Mouse (Mus musculus) small intestine, adult 2 months (tissue): ENCODE measurements around the gene Rrp1b. TPM values are rescaled to one million over a fixed set of nuclear protein-coding genes. Genes with fewer than 3 reads are reported as not detected.
"Not testable (repeated sequence)": the region's sequence is repeated elsewhere in the genome, so short reads cannot be mapped to it uniquely, and the experiment has no call there.

Experiments
- H3K27ac ChIP-seq: fragments of 200-500 bp; 2 replicates; pipeline ENCODE4 v1.5.1; 2012; ENCODE audit warnings: low read depth, low read length, control low read depth, inconsistent platforms; ENCODE audit not compliant: insufficient read depth
- H3K27me3 ChIP-seq: fragments of 200-500 bp; 2 replicates; pipeline ENCODE4 v1.6.1; 2012; ENCODE audit warnings: mild to moderate bottlenecking, moderate library complexity, low read length, inconsistent platforms; ENCODE audit not compliant: control insufficient read depth, insufficient read depth
- H3K36me3 ChIP-seq: fragments of 200-500 bp; 2 replicates; pipeline ENCODE4 v1.6.1; 2012; ENCODE audit warnings: mild to moderate bottlenecking, low read length, control low read depth, inconsistent platforms; ENCODE audit not compliant: control insufficient read depth, insufficient read depth
- H3K4me1 ChIP-seq: fragments of 200-500 bp; 2 replicates; pipeline ENCODE4 v1.6.1; 2012; ENCODE audit warnings: low read length, inconsistent platforms, mixed read lengths; ENCODE audit not compliant: control insufficient read depth, insufficient read depth, insufficient read length
- H3K4me3 ChIP-seq: fragments of 200-500 bp; 2 replicates; pipeline ENCODE4 v1.5.1; 2012; ENCODE audit warnings: low read depth, mild to moderate bottlenecking, control low read depth, inconsistent platforms, low read length, moderate library complexity
- CTCF ChIP-seq: fragments of 200-500 bp; IDR thresholded peaks from 2 replicates; pipeline ENCODE4 v1.5.1; 2012; ENCODE audit warnings: low read depth, mild to moderate bottlenecking, control low read depth, inconsistent platforms, low read length, moderate library complexity, mixed read lengths; ENCODE audit not compliant: insufficient replicate concordance, insufficient read length; ENCODE audit errors: extremely low read depth
- POLR2A ChIP-seq: fragments of 200-500 bp; IDR thresholded peaks from 2 replicates; pipeline ENCODE4 v1.6.1; 2012; ENCODE audit warnings: low read depth, mild to moderate bottlenecking, control low read depth, inconsistent platforms, low read length, moderate library complexity
- WGBS: fragments of 180-500 bp; shearing (Covaris S2); methylation state at CpG from one replicate; pipeline ENCODE4 v1.1.7; 2018; 5-methylcytosine and 5-hydroxymethylcytosine counted together
- polyA plus RNA-seq: library from polyadenylated mRNA; depleted of rRNA; stranded (reverse); fragments of >200 nt; gene quantifications from 2 replicates; pipeline ENCODE4 v1.2.3, GENCODE M21; 2012

Rrp1b gene
- polyA plus RNA-seq, 1 experiment = 2.7 TPM

DNA sequence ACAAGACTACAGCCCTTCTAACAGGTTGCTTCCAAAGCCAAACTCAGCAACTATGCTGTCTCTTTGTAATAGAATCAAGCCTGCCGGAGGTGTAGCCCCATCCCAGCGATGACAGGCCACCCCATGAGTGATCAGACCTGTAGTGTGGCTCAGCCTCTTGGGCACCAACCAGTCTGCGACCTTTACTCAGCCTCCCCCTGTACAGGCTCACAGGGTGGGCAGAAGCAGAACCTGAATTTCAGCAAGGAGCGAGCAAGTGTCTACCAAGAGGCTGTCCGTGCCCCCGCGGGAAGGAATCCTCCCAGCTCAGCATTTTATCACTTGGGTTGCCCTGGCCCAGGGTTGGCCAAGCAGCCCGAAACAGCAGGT lies 63.7 kb downstream of the Rrp1b start:
- Histone ChIP-seq H3K4me1 (peaks cover 24% of the 10 kb centered on the region), H3K27me3 (no peaks in the 10 kb centered on the region), H3K36me3 (no peaks in the 10 kb centered on the region), H3K27ac (peak overlapping the region; percentile 75), H3K4me3 (peak overlapping the region; percentile 68)
- TF ChIP-seq CTCF = no peak
- no peak for TF ChIP-seq POLR2A
- WGBS = 22% methylated on average over 8 of the region's 8 CpGs

GRCm38 (mm10) chr17:32099943-32100586 lies 64.2 kb downstream of the Rrp1b start:
- H3K27ac ChIP-seq = peak overlapping the region; percentile 75
- peaks cover 24% of the 10 kb centered on the region for H3K4me1 ChIP-seq
- under 1% methylated on average over 43 of the region's 44 CpGs for whole genome bisulfite sequencing
- H3K36me3 ChIP-seq = no peaks in the 10 kb centered on the region
- no peaks in the 10 kb centered on the region for H3K27me3 ChIP-seq
- H3K4me3 ChIP-seq = peak overlapping the region; percentile 68
- no peak for TF ChIP-seq CTCF

DNA sequence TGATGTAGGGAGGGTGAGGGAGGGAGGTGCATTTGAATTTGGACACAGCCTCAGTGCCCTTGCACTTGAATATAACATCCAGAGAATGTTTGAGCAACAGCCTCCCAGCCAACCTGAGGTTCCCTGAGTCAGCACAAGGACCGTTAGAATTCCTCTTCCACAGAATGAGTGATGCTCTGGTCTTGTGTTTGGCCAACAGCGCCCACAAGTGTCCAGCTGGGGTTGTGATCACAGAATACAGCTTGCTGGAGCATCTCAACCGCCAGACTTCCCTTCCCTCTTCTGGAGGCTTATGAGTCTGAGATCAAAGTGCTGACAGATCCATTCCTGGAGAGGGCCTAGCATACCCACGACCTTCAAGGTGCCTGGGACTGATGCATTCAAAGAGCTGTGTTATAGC lies 67.2 kb downstream of the Rrp1b start:
- Histone ChIP-seq H3K27ac (no peak overlapping the region), H3K4me1 (peaks cover 20% of the 10 kb centered on the region), H3K4me3 (no peak overlapping the region), H3K36me3 (no peaks in the 10 kb centered on the region), H3K27me3 (no peaks in the 10 kb centered on the region)
- WGBS = 17% methylated on average over 4 of the region's 4 CpGs
- TF ChIP-seq CTCF (peak; percentile 46; the same call in 1 of the 2 replicates), POLR2A (no peak)

- Histone ChIP-seq H3K36me3 (no peaks in the 10 kb centered on the region), H3K27me3 (no peaks in the 10 kb centered on the region), H3K4me1 (peaks cover 18% of the 10 kb centered on the region; the same call in 1 of the 2 replicates), H3K27ac (no peak overlapping the region), H3K4me3 (no peak overlapping the region)
- TF ChIP-seq POLR2A = no peak
- WGBS = 80% methylated on average over 2 of the region's 2 CpGs
Measured at GRCm38 (mm10) chr17:32106358-32106757, 70.5 kb downstream of the Rrp1b start.

DNA sequence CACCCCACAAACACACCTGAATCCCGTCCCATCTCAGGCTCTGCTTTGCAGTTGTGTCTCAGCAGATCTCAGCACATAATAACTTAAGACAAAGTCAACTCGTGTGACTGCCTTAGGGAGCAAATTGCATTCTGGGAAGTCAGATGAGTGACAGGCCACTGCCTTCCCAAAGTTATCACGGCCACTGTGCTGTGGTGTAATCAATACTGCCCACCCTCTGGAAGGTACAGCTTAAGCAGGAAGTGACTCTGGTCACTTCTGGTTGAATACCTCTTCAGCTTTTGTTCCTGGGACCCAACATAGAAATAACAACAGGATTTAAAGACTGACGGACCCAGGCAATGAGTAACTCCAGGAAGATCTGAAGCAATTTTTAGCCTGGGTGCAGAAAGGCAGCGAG lies 72.0 kb downstream of the Rrp1b start:
- no peak overlapping the region for H3K27ac ChIP-seq
- TF ChIP-seq CTCF = no peak
- H3K4me1 ChIP-seq = peaks cover 18% of the 10 kb centered on the region; the same call in 1 of the 2 replicates
- WGBS = 64% methylated on average over 5 of the region's 5 CpGs
- no peaks in the 10 kb centered on the region for H3K36me3 ChIP-seq
- no peaks in the 10 kb centered on the region for H3K27me3 ChIP-seq
- no peak overlapping the region for H3K4me3 ChIP-seq

DNA sequence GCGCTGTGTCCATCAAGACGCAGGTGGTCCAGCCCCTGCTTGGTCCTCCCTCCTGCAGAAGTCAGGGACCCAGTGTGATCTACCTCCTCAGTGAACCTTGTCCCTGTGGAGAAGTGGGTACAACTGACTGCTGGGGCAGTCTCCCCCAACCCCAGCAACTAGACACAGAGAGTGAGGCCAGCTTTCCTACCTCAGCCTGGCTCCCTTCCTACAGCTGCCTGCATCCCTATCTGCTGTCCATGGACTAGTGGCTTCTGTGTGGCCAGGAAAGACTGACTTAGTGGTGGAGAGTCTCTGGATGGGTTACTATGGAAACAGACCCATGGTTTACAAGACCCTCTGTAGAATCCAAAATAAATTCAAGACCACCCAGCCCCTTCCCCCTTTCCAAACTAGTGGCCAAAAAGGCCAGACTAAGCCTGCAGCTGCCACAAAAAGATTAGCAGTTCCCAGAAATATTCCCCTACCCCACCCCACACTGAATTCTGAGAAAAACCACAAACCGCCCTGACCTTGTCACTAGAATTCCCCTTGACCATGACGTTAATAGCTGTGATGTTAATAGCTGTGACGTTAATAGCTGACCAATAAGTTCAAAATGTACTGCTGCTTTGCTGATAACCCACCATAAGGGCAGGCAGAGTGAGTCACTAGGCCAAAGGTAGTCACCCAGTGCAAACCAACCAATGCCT lies 72.6 kb downstream of the Rrp1b start:
- H3K27ac ChIP-seq, H3K27me3 ChIP-seq, H3K36me3 ChIP-seq, H3K4me3 ChIP-seq: not testable (repeated sequence)
- peaks cover 21% of the 10 kb centered on the region for H3K4me1 ChIP-seq
- WGBS = 58% methylated on average over 5 of the region's 5 CpGs

DNA sequence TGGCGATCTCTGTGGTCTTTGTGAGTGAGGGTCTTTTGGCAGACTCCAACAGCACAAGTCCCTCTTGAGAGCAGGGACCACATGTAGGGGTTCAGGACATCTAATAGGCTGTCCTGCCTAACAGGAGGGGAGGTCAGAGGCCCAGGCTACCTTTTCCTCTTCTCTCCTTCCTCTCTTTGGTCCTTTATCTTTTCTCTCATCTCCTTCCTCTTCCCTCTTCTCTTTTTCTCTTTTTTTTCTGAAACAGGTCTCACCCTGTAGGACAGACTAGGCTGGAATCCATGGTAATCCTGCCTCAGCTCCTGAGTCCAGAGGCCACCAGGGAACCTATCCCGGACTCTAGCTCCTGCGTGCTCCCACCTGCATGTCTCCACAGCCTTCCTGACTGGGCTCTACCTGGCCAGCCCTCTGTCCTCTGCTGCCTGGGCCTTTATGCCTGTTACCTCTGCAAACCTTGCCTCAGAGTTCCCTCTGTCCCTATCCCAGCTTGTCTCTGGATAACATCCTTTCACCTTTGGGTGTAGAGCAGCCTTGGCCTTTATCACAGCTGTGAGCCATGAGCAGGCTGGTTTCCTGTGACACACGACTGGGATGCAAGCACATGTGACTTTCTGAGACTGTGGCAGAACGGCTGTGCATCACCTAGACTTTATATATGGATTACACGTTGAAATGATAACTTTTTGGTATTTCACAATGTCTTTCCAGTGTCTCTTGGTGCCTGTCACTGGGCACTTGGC lies 73.5 kb downstream of the Rrp1b start:
- no peak overlapping the region for H3K4me3 ChIP-seq
- H3K36me3 ChIP-seq = no peaks in the 10 kb centered on the region
- H3K27ac ChIP-seq = peak overlapping the region; percentile 14; the same call in 1 of the 2 replicates
- 74% methylated on average over 6 of the region's 6 CpGs for WGBS
- TF ChIP-seq CTCF (no peak), POLR2A (no peak)
- H3K27me3 ChIP-seq = no peaks in the 10 kb centered on the region
- peaks cover 27% of the 10 kb centered on the region for H3K4me1 ChIP-seq

DNA sequence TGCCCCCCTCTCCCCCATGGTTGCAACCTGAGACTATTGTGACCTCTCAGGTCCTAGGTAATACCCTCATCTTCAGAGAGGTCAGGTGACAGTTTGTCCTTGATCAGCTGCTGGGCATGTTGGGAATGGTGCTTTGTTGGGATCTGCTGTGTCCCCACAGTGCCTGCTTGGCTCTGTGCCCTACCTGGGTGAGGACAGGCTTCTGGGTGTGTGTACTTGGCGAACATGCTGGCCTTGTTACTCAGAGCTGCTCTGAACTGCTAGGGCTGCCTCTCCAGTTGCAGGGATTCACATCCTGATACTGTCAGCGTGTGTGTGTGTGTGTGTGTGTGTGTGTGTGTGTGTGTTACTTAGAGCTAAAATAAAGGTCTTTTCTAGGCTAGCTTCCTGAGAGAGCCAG lies 74.5 kb downstream of the Rrp1b start:
- TF ChIP-seq POLR2A (no peak), CTCF (no peak)
- 16% methylated on average over 2 of the region's 2 CpGs for WGBS
- H3K4me3 ChIP-seq = no peak overlapping the region
- H3K36me3 ChIP-seq = no peaks in the 10 kb centered on the region
- no peak overlapping the region; the same call in 1 of the 2 replicates for H3K27ac ChIP-seq
- H3K27me3 ChIP-seq = no peaks in the 10 kb centered on the region
- H3K4me1 ChIP-seq = peaks cover 34% of the 10 kb centered on the region
